Mouse (Mus musculus): Measurements from ENCODE around the gene Spred2.

DNA sequence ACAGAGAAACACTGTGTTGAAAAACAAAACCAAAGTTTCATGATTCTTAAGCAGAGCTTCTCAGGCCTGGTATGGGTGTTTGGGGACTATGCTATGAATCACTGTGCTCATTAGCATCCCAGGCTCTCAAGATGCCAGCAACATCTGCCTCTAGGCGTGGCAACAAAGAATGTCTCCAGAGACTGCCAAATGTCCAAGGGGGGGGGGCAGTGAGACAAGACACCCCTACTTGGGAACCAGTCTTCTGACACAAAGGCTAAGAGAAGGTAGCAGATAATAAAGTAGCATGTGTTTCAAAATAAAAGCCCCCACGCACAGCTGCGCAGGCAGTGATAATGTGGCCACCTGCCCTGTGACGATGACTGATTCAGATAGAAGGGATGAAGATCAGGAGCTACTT lies 119.1 kb downstream of the Spred2 start:
- TF ChIP-seq JUND (IDR thresholded peaks at IDR 0.05; ENCODE audit: low read depth, low read length) (no peak), HCFC1 (IDR thresholded peaks at IDR 0.05; ENCODE audit: low read depth, low read length) (no peak), POLR2AphosphoS2 (IDR thresholded peaks at IDR 0.05; ENCODE audit: low read length) (no peak), POLR2A (IDR thresholded peaks at IDR 0.05; ENCODE audit: control insufficient read depth in 1 of 2, insufficient read depth in 1 of 2, low read depth in 1 of 2, low read length in 2 of 2, poor library complexity in 1 of 2) (no peak), MAX (IDR thresholded peaks at IDR 0.05; ENCODE audit: low read length) (no peak), CTCF (IDR thresholded peaks at IDR 0.05 in 2 of 3, conservative IDR thresholded peaks at IDR 0.05 in 1 of 3; ENCODE audit: control insufficient read depth in 1 of 3, insufficient read depth in 1 of 3, low read depth in 2 of 3, low read length in 3 of 3, poor library complexity in 1 of 3, severe bottlenecking in 1 of 3) (no peak), MXI1 (IDR thresholded peaks at IDR 0.05; ENCODE audit: low read depth, low read length) (no peak; the same call in 1 of the 2 replicates), ZKSCAN1 (IDR thresholded peaks at IDR 0.05; ENCODE audit: low read depth, low read length) (no peak), NELFE (IDR thresholded peaks at IDR 0.05; ENCODE audit: low read depth, low read length) (no peak), ELF1 (IDR thresholded peaks at IDR 0.05; ENCODE audit: low read depth, low read length) (no peak), CHD2 (IDR thresholded peaks at IDR 0.05; ENCODE audit: low read length) (no peak), ZC3H11A (IDR thresholded peaks at IDR 0.05; ENCODE audit: low read depth, low read length) (no peak), EP300 (IDR thresholded peaks at IDR 0.05; ENCODE audit: low read depth in 1 of 2, low read length in 2 of 2) (peak; percentile 47 to 75; a peak in 3 of 4 replicates), TAL1 (IDR thresholded peaks at IDR 0.05; ENCODE audit: low read length) (peak; percentile 60)
